Mouse (Mus musculus) testis, adult 2 months (tissue): ENCODE measurements around the gene Sema4d. TPM values are rescaled to one million over a fixed set of nuclear protein-coding genes. Genes with fewer than 3 reads are reported as not detected.

Experiments
- H3K27ac ChIP-seq: fragments of 200-500 bp; 2 replicates; pipeline ENCODE4 v1.5.1; 2012; ENCODE audit warnings: low read depth, low read length; ENCODE audit not compliant: control insufficient read depth, insufficient read depth
- H3K27me3 ChIP-seq: fragments of 200-500 bp; 2 replicates; pipeline ENCODE4 v1.6.1; 2012; ENCODE audit warnings: mild to moderate bottlenecking, low read length, moderate library complexity; ENCODE audit not compliant: control insufficient read depth, insufficient read depth
- H3K36me3 ChIP-seq: fragments of 200-500 bp; 2 replicates; pipeline ENCODE4 v1.6.1; 2012; ENCODE audit warnings: mild to moderate bottlenecking, low read length; ENCODE audit not compliant: control insufficient read depth, insufficient read depth
- H3K4me1 ChIP-seq: fragments of 200-500 bp; 2 replicates; pipeline ENCODE4 v1.6.1; 2012; ENCODE audit warnings: low read length; ENCODE audit not compliant: control insufficient read depth, insufficient read depth
- H3K4me3 ChIP-seq: fragments of 200-500 bp; 2 replicates; pipeline ENCODE4 v1.5.1; 2012; ENCODE audit warnings: low read depth, mild to moderate bottlenecking, low read length, moderate library complexity, mixed read lengths; ENCODE audit not compliant: control insufficient read depth
- CTCF ChIP-seq: fragments of 200-500 bp; IDR thresholded peaks from 2 replicates; pipeline ENCODE4 v1.5.1; 2012; ENCODE audit warnings: low read depth, mild to moderate bottlenecking, inconsistent platforms, low read length, moderate library complexity; ENCODE audit not compliant: control insufficient read depth, insufficient read depth, insufficient replicate concordance
- POLR2A ChIP-seq: fragments of 200-500 bp; IDR thresholded peaks from 2 replicates; pipeline ENCODE4 v1.6.1; 2012; ENCODE audit warnings: low read depth, mild to moderate bottlenecking, inconsistent platforms, low read length, moderate library complexity; ENCODE audit not compliant: control insufficient read depth
- polyA plus RNA-seq: library from polyadenylated mRNA; depleted of rRNA; stranded (reverse); fragments of >200 nt; gene quantifications from 2 replicates; pipeline ENCODE4 v1.2.3, GENCODE M21; 2012

Sema4d gene
- polyA plus RNA-seq, 1 experiment: 1.4 TPM

- H3K4me3 ChIP-seq: no peak overlapping the region
- TF ChIP-seq CTCF: no peak
- no peak for TF ChIP-seq POLR2A
- H3K4me1 ChIP-seq: no peaks in the 10 kb centered on the region
- no peak overlapping the region for H3K27ac ChIP-seq
- peaks cover 13% of the 10 kb centered on the region for H3K36me3 ChIP-seq
- H3K27me3 ChIP-seq: no peaks in the 10 kb centered on the region
Observed at GRCm38 (mm10) chr13:51658094-51658493, 135.5 kb downstream of the Sema4d start.

- H3K4me3 ChIP-seq: no peak overlapping the region
- no peak for TF ChIP-seq CTCF
- TF ChIP-seq POLR2A: no peak
- H3K36me3 ChIP-seq: peaks cover 8% of the 10 kb centered on the region
- H3K4me1 ChIP-seq: peaks cover 2% of the 10 kb centered on the region
- no peaks in the 10 kb centered on the region for H3K27me3 ChIP-seq
- H3K27ac ChIP-seq: no peak overlapping the region
Observed at GRCm38 (mm10) chr13:51656516-51657235, 136.9 kb downstream of the Sema4d start.

GRCm38 (mm10) chr13:51653961-51654360 is 139.6 kb downstream of the Sema4d start:
- H3K36me3 ChIP-seq: peaks cover 4% of the 10 kb centered on the region
- H3K4me1 ChIP-seq: peaks cover 2% of the 10 kb centered on the region
- no peak overlapping the region for H3K4me3 ChIP-seq
- no peaks in the 10 kb centered on the region for H3K27me3 ChIP-seq
- H3K27ac ChIP-seq: no peak overlapping the region
- TF ChIP-seq POLR2A: no peak
- no peak for TF ChIP-seq CTCF

GRCm38 (mm10) chr13:51653159-51653558 is 140.4 kb downstream of the Sema4d start:
- Histone ChIP-seq H3K4me1 (peaks cover 2% of the 10 kb centered on the region), H3K27me3 (no peaks in the 10 kb centered on the region), H3K27ac (no peak overlapping the region), H3K36me3 (peaks cover 4% of the 10 kb centered on the region), H3K4me3 (no peak overlapping the region)
- no peak for TF ChIP-seq POLR2A

GRCm38 (mm10) chr13:51651408-51652064 is 142.0 kb downstream of the Sema4d start, which contains the start of gene Secisbp2:
Secisbp2 (plus strand) TSS chr13:51651697.
- Histone ChIP-seq H3K27ac (peak within 1 kb of the TSS; percentile 91), H3K4me3 (peak within 1 kb of the TSS; percentile 96), H3K36me3 (peaks cover 4% of the 10 kb centered on the region), H3K4me1 (peaks cover 2% of the 10 kb centered on the region), H3K27me3 (no peaks in the 10 kb centered on the region)
- TF ChIP-seq POLR2A (peak; percentile 90), CTCF (peak; percentile 83; the same call in 1 of the 2 replicates)

- Histone ChIP-seq H3K4me3 (no peak overlapping the region), H3K27ac (no peak overlapping the region), H3K36me3 (peaks cover 4% of the 10 kb centered on the region), H3K4me1 (peaks cover 2% of the 10 kb centered on the region), H3K27me3 (no peaks in the 10 kb centered on the region)
- no peak for TF ChIP-seq CTCF
- no peak for TF ChIP-seq POLR2A
Observed at GRCm38 (mm10) chr13:51649740-51650139, 143.8 kb downstream of the Sema4d start.

GRCm38 (mm10) chr13:51648237-51648636 is 145.3 kb downstream of the Sema4d start:
- TF ChIP-seq CTCF (no peak), POLR2A (no peak)
- H3K36me3 ChIP-seq: peaks cover 2% of the 10 kb centered on the region
- no peak overlapping the region for H3K4me3 ChIP-seq
- H3K27me3 ChIP-seq: no peaks in the 10 kb centered on the region
- H3K4me1 ChIP-seq: peaks cover 6% of the 10 kb centered on the region
- no peak overlapping the region for H3K27ac ChIP-seq

GRCm38 (mm10) chr13:51647770-51648169 is 145.8 kb downstream of the Sema4d start:
- Histone ChIP-seq H3K4me3 (peak overlapping the region; percentile 36; the same call in 1 of the 2 replicates), H3K36me3 (peaks cover 2% of the 10 kb centered on the region), H3K27ac (no peak overlapping the region), H3K27me3 (no peaks in the 10 kb centered on the region), H3K4me1 (peaks cover 6% of the 10 kb centered on the region)
- TF ChIP-seq POLR2A (no peak), CTCF (no peak)
